17 mouse cellular contexts compared by ENCODE assay signal in the genomic region with DNA sequence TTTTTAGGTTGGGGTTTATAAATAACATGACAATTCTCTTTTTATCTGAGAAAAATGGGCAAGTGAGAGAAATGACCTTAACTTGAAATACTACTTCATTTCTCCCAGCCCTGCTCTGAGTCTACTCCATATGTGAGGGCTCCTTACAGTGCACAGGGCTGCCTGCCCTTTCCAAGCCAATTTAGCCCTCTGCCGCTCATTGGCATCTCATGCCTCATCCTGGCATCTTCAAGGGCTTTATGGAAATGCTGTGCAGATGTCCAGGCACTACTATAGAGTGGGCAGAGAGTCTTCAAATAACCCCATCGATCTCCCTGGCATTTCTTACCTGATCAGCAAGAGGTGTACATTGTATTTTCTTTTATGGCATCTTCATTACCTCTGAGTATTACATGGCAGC.
"Had no signal": no experiment of that assay in that cellular context is flagged by ENCODE, and none has a peak within 500 bp of the region (broad histone marks: within the 10 kb centered on the region; RNA-seq: fewer than 3 reads in every experiment).

No protein-coding gene starts in this region.

- DNase-seq: gastrocnemius, postnatal 14 days; gastrocnemius, postnatal 36 days; heart, adult 11 months; heart, adult 2 months; heart, postnatal 14 days; heart, postnatal 36 days; kidney, adult 11 months; kidney, adult 2 months; kidney, adult 9 months; kidney, postnatal 14 days; kidney, postnatal 36 days; layer of hippocampus, adult 9-11 months; layer of hippocampus, postnatal 36 days; lung, adult 18-20 months had no signal

- ATAC-seq: hindbrain, postnatal 0 days; intestine, embryonic 16.5 days; liver, embryonic 12.5 days had no signal
